Mouse (Mus musculus) layer of hippocampus, postnatal 14 days (tissue): ENCODE results near the gene Selenof. TPM values are rescaled to one million over a fixed set of nuclear protein-coding genes. Genes with fewer than 3 reads are reported as not detected.

Experiments used
- DNase-seq, 2 experiments: peaks; one replicate each; pipeline ENCODE4 v3.0.0; 2021 to 2022; ENCODE audit warnings: low spot score in 2 of 2, mixed read lengths in 1 of 2
- total RNA-seq, 2 experiments: library from RNA; stranded (reverse); gene quantifications; 2 replicates each; pipeline ENCODE4 v1.2.3; 2021

Gene Selenof
- total RNA-seq, 2 experiments from 2014 or later, result 296 to 301 TPM

- DNase-seq, result no peak
These were observed 65.1 kb downstream of the Selenof start for GRCm38 (mm10) chr3:144635236-144635635.

GRCm38 (mm10) chr3:144638110-144638509 is 68.0 kb downstream of the Selenof start:
- DNase-seq, result no peak

GRCm38 (mm10) chr3:144639387-144639786 is 69.3 kb downstream of the Selenof start:
- DNase-seq, result no peak

GRCm38 (mm10) chr3:144640033-144640432 is 69.9 kb downstream of the Selenof start:
- DNase-seq, result no peak

- DNase-seq, result no peak
These were observed 72.0 kb downstream of the Selenof start for GRCm38 (mm10) chr3:144642141-144642540.

GRCm38 (mm10) chr3:144643301-144643871 is 73.3 kb downstream of the Selenof start:
- DNase-seq, result peak; percentile 41 to 67

DNA sequence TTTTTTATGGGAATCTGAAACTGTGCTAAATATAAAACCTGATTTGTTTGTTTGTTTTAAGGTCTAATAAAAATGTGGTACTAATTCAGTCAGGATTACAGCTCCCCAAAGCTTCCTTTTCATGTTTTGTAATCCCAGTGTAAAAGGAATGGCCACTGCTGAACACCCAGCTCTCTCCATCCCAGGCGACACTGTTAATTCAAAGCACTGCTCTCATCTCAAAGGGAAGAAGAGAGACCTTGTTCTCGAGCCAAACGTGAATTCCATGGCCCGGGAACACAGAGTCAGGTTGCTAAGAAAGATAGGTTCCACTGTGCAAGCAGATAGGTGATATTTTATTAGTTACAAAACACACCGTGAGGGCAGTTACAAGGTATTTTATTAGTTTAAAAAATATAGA is 74.1 kb downstream of the Selenof start:
- no peak for DNase-seq

Other genes with a start within 250 kb of the Selenof start
- 10 to 100 TPM; 45.1 to 45.9 TPM for gene Hs2st1, start 123 bp upstream of the Selenof start, total RNA-seq
- gene Sh3glb1, start 150.0 kb downstream of the Selenof start, total RNA-seq, result 10 to 100 TPM; 89.0 to 90.8 TPM
- gene Clca3a1, start 190.7 kb downstream of the Selenof start, total RNA-seq, result under 1 TPM; 0.60 to 0.72 TPM
- gene Clca3a2, start 249.2 kb downstream of the Selenof start, total RNA-seq, result 1 to 10 TPM in 1 of 2 experiments, under 1 TPM in 1; 0.55 to 1.2 TPM